Mouse (Mus musculus) heart, embryonic 10.5 days (tissue): ENCODE measurements at regions not wholly inside any gene's neighbourhood (a gene's known extent, or its start where the extent isn't known, plus 50 kb on each side); places are given as distances from the start of the nearest gene placed in this dataset.

Experiments used
- DNase-seq: peaks from one replicate; pipeline ENCODE4 v3.0.0-alpha.2; 2017; ENCODE audit warnings: low spot score
- H3K27ac ChIP-seq: fragments of 300-500 bp; sonication (generic); 2 replicates; pipeline ENCODE4 v1.5.1; 2016; ENCODE audit warnings: mild to moderate bottlenecking
- H3K27me3 ChIP-seq: fragments of 300-500 bp; sonication (generic); 2 replicates; pipeline ENCODE4 v1.6.1; 2016; ENCODE audit warnings: mild to moderate bottlenecking; ENCODE audit not compliant: poor library complexity, insufficient read depth, severe bottlenecking
- H3K36me3 ChIP-seq: fragments of 300-500 bp; sonication (generic); 2 replicates; pipeline ENCODE4 v1.6.1; 2016; ENCODE audit warnings: mild to moderate bottlenecking, moderate library complexity
- H3K4me1 ChIP-seq: fragments of 300-500 bp; sonication (generic); 2 replicates; pipeline ENCODE4 v1.6.1; 2016; ENCODE audit warnings: mild to moderate bottlenecking
- H3K4me3 ChIP-seq: fragments of 300-500 bp; sonication (generic); 2 replicates; pipeline ENCODE4 v1.5.1; 2016; ENCODE audit warnings: mild to moderate bottlenecking, moderate library complexity
- H3K9me3 ChIP-seq: fragments of 300-500 bp; sonication (generic); 2 replicates; pipeline ENCODE4 v1.6.1; 2016; ENCODE audit warnings: mild to moderate bottlenecking, moderate library complexity
- WGBS: fragments of 180-500 bp; shearing (Covaris S2); methylation state at CpG from one replicate; pipeline ENCODE4 v1.1.7; 2016; 5-methylcytosine and 5-hydroxymethylcytosine counted together

DNA sequence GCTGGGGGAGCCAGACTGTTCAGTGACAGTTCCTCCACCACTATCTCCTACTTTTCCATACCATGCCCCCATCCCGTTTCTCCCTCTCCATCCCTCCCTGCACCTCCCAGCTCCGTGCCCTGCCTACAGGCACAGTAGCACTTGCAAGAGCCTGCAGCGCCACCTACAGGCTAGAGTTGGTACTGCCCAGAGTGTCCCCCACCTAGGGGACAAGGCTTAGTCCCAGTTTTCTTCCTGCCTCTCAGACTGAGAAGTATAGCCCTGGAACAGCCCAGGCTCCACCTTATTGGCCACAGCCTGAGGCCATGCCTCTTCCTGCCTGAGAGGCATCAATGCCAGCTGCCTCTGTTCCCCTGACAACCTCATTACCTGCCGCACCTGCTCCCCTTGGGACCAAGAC, 351.3 kb downstream of the Ptpru start:
- Histone ChIP-seq H3K27ac (no peak overlapping the region), H3K9me3 (no peaks in the 10 kb centered on the region), H3K36me3 (no peaks in the 10 kb centered on the region), H3K27me3 (peaks cover 58% of the 10 kb centered on the region), H3K4me1 (peaks cover 36% of the 10 kb centered on the region), H3K4me3 (no peak overlapping the region)
- peak; percentile 87 for DNase-seq
- WGBS = 14% methylated on average over 4 of the region's 4 CpGs

DNA sequence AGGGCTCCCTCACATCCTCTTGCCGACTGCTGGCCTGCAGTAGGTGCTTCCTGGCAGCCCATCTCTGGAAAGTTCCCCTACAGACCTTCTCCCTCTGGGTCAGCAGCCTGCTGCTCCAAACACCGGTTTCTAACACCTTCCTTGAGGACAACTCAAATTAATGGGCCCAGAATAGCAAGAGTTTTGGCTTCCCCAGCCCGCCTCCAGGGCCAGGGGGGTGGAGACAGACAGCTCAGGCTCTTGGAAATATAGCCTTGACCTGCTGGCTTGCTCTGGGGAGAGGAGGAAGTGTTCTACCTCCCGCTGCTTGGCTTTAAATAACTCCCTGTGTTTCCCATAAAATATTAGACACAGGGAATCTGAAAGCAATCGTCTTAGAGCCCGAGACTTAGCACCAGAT, 349.8 kb downstream of the Ptpru start:
- 51% methylated on average over 6 of the region's 6 CpGs for WGBS

DNA sequence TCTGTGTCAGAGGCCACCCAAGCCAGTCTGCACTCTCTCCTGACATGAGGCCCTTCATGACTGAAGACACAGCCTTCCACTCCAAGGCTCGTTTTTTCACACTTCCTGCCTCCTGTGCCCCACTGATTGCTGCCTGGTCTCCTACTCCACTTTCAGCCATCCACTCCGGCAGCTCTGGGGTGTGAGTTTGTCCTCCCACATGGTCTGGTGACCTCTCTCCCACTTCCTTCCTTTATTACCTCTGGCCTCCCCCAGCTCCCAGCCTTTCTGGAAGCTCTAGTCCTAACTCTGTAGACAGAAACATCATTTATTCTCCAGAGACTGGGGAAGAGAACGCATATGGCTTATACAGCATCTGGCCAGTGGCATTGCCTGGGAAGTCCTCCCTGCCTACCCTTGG, 349.0 kb downstream of the Ptpru start:
- 31% methylated on average over 3 of the region's 3 CpGs for WGBS
- H3K27me3 ChIP-seq = peaks cover 62% of the 10 kb centered on the region
- no peaks in the 10 kb centered on the region for H3K36me3 ChIP-seq
- DNase-seq = no peak
- H3K27ac ChIP-seq = no peak overlapping the region
- H3K9me3 ChIP-seq = no peaks in the 10 kb centered on the region
- no peak overlapping the region for H3K4me3 ChIP-seq
- peaks cover 35% of the 10 kb centered on the region for H3K4me1 ChIP-seq

More for the DNA sequence above, 349.8 kb downstream of the Ptpru start:
- H3K4me3 ChIP-seq = no peak overlapping the region
- H3K36me3 ChIP-seq = no peaks in the 10 kb centered on the region
- peaks cover 36% of the 10 kb centered on the region for H3K4me1 ChIP-seq
- no peaks in the 10 kb centered on the region for H3K9me3 ChIP-seq
- DNase-seq = no peak
- peaks cover 62% of the 10 kb centered on the region for H3K27me3 ChIP-seq
- H3K27ac ChIP-seq = no peak overlapping the region

DNA sequence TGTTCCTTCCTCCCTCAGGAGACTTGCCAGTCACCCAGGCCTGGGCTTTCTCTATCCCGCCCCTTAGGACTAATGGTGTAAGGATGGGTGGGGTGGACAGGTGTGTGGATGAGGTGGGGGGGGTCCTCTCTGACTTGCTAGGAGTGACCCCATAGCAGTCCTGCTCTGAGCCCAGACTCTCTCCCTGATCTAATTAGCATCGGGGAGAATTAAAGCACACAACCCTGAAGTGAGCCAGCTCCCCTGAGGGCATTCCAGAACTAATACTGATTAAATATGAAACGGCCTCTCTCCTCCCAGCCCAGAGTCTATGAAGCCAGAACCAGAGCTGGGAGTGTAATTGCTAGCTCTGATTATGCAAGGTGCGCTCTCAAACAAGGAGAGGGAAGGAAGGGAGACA, 346.1 kb downstream of the Ptpru start:
- DNase-seq = no peak
- 59% methylated on average over 4 of the region's 4 CpGs for WGBS
- Histone ChIP-seq H3K36me3 (no peaks in the 10 kb centered on the region), H3K27me3 (peaks cover 64% of the 10 kb centered on the region), H3K27ac (no peak overlapping the region), H3K4me3 (no peak overlapping the region), H3K9me3 (no peaks in the 10 kb centered on the region), H3K4me1 (peaks cover 22% of the 10 kb centered on the region)

- Histone ChIP-seq H3K27me3 (peaks cover 61% of the 10 kb centered on the region), H3K36me3 (no peaks in the 10 kb centered on the region), H3K27ac (no peak overlapping the region), H3K4me3 (no peak overlapping the region), H3K9me3 (no peaks in the 10 kb centered on the region), H3K4me1 (peaks cover 8% of the 10 kb centered on the region; the same call in 1 of the 2 replicates)
- 50% methylated on average over 4 of the region's 4 CpGs for WGBS
- no peak for DNase-seq
Measured at GRCm38 (mm10) chr4:131493726-131494125, 344.4 kb downstream of the Ptpru start.

- Histone ChIP-seq H3K4me3 (no peak overlapping the region), H3K9me3 (no peaks in the 10 kb centered on the region), H3K27ac (no peak overlapping the region), H3K36me3 (no peaks in the 10 kb centered on the region), H3K4me1 (0 out of 2 replicates have a peak, but pooled peaks cover 3% of the 10 kb centered on the region), H3K27me3 (peaks cover 49% of the 10 kb centered on the region)
- no peak for DNase-seq
- WGBS = 64% methylated on average over 5 of the region's 5 CpGs
Measured at GRCm38 (mm10) chr4:131496900-131497299, 341.2 kb downstream of the Ptpru start.

DNA sequence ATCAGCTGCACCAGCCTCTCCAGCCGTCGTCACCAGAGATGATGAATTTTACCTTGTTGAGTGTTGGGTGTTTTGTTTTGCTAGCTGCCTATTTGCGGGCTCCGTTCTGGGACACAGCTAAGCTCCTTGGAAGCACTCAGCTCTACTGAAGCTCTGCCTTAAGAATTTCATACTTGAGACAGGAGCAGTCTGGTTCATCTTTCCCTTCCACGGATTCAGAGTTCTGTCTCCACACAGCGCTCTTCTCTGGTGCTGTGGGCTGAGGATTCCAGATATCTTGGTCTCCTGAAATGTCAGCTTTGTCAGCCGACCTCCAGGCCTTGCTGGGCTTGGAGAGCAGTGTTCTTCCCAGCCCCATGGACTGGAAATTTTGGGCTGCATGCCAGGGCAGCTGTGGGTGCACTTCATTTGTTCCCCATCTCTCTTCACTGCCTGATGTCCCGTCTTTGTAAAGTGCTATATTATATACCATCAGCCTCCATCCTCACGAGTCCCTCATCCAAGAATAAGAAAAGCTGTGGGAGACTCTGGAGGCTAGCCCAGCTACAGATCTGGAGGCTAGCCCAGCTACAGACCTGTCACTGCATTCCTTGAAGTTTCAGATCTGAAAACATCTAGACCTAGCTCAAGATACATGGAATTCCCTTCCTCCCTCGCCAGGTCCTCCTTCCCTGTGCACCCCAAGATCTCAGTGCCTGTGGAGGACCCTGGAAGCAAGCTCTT, 337.0 kb downstream of the Ptpru start:
- Histone ChIP-seq H3K27me3 (peaks cover 9% of the 10 kb centered on the region; the same call in 1 of the 2 replicates), H3K27ac (no peak overlapping the region), H3K9me3 (no peaks in the 10 kb centered on the region), H3K4me3 (no peak overlapping the region), H3K4me1 (no peaks in the 10 kb centered on the region), H3K36me3 (no peaks in the 10 kb centered on the region)
- no peak for DNase-seq
- 76% methylated on average over 10 of the region's 10 CpGs for WGBS

DNA sequence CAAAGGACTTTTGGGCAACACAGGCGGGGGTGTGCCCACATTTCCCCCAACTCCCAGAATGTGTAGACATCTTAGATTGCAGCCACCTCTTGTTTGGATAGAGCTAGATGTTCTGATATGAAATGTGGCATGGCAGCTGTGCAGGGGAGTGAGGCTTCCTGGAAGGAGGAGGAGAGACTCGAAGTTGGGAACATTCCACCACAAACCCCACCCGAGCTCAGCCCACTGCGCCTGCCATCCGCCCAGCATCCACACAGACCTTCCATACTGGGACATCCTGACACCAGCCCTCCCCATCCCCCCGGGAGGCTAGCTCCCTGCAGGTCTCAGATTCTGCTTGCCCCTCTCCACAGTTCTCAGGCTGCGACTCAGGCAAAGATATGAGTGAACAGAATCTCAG, 329.9 kb downstream of the Ptpru start:
- Histone ChIP-seq H3K27me3 (peaks cover 6% of the 10 kb centered on the region; the same call in 1 of the 2 replicates), H3K4me3 (no peak overlapping the region), H3K9me3 (no peaks in the 10 kb centered on the region), H3K4me1 (no peaks in the 10 kb centered on the region), H3K27ac (no peak overlapping the region), H3K36me3 (no peaks in the 10 kb centered on the region)
- 56% methylated on average over 7 of the region's 7 CpGs for WGBS
- DNase-seq = no peak

DNA sequence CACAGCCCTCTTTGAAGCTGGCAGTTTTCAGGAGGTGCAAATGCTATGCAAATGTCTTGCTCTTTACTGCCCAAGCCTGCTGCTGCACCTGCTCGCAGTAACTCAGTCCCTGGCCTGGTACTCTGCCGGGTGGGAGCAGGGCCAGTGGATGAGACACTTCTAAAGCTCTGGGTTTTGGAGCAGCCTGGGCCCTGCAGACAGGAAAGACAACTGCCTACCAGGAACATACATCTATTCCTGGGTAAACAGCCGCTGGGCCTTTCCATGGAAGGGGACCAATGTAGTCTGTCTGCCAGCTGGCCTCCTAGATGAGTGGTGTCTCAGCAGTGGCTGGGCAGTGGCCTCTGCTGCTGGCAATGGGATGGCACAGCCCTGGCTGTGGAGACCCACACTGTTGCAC, 326.5 kb downstream of the Ptpru start:
- H3K36me3 ChIP-seq = no peaks in the 10 kb centered on the region
- no peak overlapping the region for H3K27ac ChIP-seq
- H3K27me3 ChIP-seq = peaks cover 24% of the 10 kb centered on the region
- no peaks in the 10 kb centered on the region for H3K9me3 ChIP-seq
- WGBS = 68% methylated on average over 3 of the region's 3 CpGs
- DNase-seq = no peak
- no peaks in the 10 kb centered on the region for H3K4me1 ChIP-seq
- H3K4me3 ChIP-seq = no peak overlapping the region

DNA sequence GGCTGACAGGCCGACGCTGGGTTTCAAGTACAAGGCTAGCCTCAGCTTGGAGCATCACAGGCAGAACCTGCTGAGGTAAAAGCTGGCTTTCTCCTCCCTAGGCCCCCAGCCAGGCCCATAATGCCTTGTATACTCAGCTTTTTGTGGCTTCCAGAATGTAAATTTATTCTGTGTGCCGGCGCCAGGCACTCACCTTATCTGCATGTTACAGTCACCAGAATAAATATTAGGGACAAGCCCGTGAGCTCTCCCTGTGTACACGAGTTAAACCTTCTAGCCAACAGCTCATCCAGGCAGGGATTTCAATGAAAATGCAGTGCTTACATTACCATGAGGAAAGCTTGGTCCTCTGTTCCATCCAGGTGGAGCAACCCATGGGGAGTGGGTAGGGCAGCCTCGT, 325.3 kb downstream of the Ptpru start:
- no peak overlapping the region for H3K27ac ChIP-seq
- no peak overlapping the region for H3K4me3 ChIP-seq
- H3K4me1 ChIP-seq = no peaks in the 10 kb centered on the region
- 72% methylated on average over 7 of the region's 7 CpGs for WGBS
- H3K36me3 ChIP-seq = no peaks in the 10 kb centered on the region
- DNase-seq = no peak
- peaks cover 19% of the 10 kb centered on the region for H3K27me3 ChIP-seq
- H3K9me3 ChIP-seq = no peaks in the 10 kb centered on the region

DNA sequence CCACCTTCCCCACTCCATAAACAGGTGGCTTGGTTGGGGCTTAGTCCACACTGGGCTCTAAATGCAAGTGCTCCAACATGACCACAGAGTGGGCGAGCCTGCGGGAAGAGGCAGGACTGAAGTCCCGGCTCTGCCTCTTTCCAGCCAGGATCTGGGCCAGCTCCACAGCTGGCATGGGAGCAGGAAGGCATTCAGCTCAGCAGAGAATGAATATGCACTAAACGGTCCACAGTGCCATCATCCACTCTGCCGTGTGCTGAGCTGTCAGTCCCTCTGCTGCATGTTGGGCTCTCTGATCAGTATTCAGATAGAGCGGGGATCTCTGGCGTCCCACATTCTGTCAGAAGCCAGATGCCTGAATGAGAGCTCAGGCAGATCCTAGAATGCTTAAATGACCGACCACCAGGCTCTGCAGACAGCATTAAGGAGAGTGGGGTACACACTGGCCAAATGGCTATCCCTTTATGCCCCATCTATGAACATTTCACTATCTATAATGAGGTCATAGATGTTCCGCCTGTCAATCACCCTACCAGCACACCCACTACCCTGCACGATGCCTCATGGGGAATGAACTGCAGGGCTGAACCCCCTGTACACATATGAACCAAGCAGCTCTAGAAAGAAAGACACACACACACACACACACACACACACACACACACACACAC, 317.3 kb downstream of the Ptpru start:
- Histone ChIP-seq H3K4me1 (no peaks in the 10 kb centered on the region), H3K27me3 (no peaks in the 10 kb centered on the region), H3K9me3 (no peaks in the 10 kb centered on the region), H3K27ac (no peak overlapping the region), H3K36me3 (no peaks in the 10 kb centered on the region), H3K4me3 (no peak overlapping the region)
- WGBS = 82% methylated on average over 10 of the region's 10 CpGs
- DNase-seq = no peak

DNA sequence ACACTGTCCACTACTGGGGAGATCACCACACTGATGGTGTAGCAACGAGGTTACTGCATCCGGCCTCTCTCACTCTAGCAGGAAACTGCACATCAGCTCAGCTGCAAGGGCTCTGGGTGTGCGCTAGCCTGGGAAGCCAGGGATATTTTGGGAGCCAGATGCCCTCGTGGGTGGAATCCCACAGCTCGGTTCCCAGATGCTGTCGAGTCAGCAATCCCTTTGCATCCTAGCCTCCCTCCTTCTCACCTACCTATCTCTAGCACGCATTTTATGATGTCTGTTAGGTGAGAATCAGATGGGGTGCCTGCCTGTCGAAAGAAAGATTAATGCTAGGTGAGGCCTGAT, 316.8 kb downstream of the Ptpru start:
- 65% methylated on average over 8 of the region's 8 CpGs for WGBS

DNA sequence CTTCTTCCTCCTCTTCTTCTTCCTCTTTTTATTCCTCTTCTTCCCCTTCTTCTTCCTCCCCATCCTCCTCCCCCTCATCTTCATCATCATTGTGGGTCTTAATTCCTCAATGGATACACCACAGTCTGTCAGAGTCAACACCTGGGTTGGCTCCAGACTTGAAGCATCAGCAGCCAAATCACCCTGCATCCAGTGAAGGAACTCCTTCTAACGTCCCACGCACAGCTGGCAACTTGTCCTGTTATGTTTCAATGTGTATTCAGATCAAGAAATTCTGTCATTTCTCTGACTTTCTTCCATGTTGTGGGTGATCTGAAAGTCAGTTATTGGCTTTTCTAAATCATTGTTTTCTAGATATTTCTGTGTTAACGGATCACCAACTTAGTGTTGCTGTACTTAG, 312.9 kb downstream of the Ptpru start:
- DNase-seq = no peak
- 82% methylated on average over 3 of the region's 3 CpGs for whole genome bisulfite sequencing
- H3K27me3 ChIP-seq = no peaks in the 10 kb centered on the region

More for the DNA sequence above, 316.8 kb downstream of the Ptpru start:
- Histone ChIP-seq H3K4me1 (no peaks in the 10 kb centered on the region), H3K27ac (no peak overlapping the region), H3K9me3 (no peaks in the 10 kb centered on the region), H3K36me3 (no peaks in the 10 kb centered on the region), H3K27me3 (no peaks in the 10 kb centered on the region), H3K4me3 (no peak overlapping the region)
- no peak for DNase-seq

More for the DNA sequence above, 312.9 kb downstream of the Ptpru start:
- no peak overlapping the region for H3K27ac ChIP-seq
- peaks cover 4% of the 10 kb centered on the region; the same call in 1 of the 2 replicates for H3K4me1 ChIP-seq
- H3K9me3 ChIP-seq = no peaks in the 10 kb centered on the region
- H3K36me3 ChIP-seq = no peaks in the 10 kb centered on the region
- H3K4me3 ChIP-seq = no peak overlapping the region
